Mouse (Mus musculus): ENCODE results near the gene Zfp638. TPM values are rescaled to one million over a fixed set of nuclear protein-coding genes. Genes with fewer than 3 reads are reported as not detected.
"Not testable (repeated sequence)": the region's sequence is repeated elsewhere in the genome, so short reads cannot be mapped to it uniquely, and the experiment has no call there.

Gene Zfp638
- polyA plus RNA-seq, 1 experiment from 2014 or later = 51.8 TPM

DNA sequence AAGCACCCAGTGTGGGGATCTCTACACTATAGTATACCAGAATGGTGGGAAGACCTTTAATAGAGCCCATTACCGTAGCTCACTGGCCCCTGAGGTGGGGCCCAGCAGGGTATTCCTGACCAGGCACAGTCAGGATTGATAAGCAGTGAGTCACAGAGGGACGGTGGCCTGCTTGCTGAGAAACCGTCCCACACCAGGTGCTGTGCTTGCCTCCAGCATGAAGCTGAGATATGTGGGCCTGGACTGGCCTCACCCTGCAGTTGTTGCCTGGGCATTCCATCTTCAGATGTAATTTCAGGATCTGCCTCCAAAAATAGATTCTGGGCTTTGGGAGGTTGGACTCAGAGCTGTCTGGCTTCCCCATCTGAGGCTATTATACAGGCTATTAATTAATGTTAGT is 155.1 kb downstream of the Zfp638 start:
- WGBS = 23% methylated on average over 3 of the region's 3 CpGs
- Histone ChIP-seq H3K4me3 (0 out of 2 replicates have a peak overlapping the region, but pooled peaks have one; percentile 0), H3K9me3 (no peaks in the 10 kb centered on the region), H3K4me1 (peaks cover 48% of the 10 kb centered on the region), H3K27me3 (ENCODE audit: insufficient read depth, poor library complexity, severe bottlenecking) (peaks cover 7% of the 10 kb centered on the region; the same call in 1 of the 2 replicates), H3K36me3 (peaks cover 21% of the 10 kb centered on the region; the same call in 1 of the 2 replicates), H3K27ac (no peak overlapping the region)
- DNase-seq (ENCODE audit: low spot score) = no peak

GRCm38 (mm10) chr6:84025636-84026035 is 158.7 kb downstream of the Zfp638 start:
- Histone ChIP-seq H3K9me3 (no peaks in the 10 kb centered on the region), H3K4me3 (no peak overlapping the region), H3K27ac (no peak overlapping the region), H3K36me3 (peaks cover 22% of the 10 kb centered on the region; the same call in 1 of the 2 replicates), H3K4me1 (peaks cover 33% of the 10 kb centered on the region), H3K27me3 (ENCODE audit: insufficient read depth, poor library complexity, severe bottlenecking) (no peaks in the 10 kb centered on the region)
- 89% methylated on average over 3 of the region's 3 CpGs for WGBS
- DNase-seq (ENCODE audit: low spot score) = no peak

GRCm38 (mm10) chr6:84028791-84029190 is 161.9 kb downstream of the Zfp638 start:
- DNase-seq (ENCODE audit: low spot score) = no peak

DNA sequence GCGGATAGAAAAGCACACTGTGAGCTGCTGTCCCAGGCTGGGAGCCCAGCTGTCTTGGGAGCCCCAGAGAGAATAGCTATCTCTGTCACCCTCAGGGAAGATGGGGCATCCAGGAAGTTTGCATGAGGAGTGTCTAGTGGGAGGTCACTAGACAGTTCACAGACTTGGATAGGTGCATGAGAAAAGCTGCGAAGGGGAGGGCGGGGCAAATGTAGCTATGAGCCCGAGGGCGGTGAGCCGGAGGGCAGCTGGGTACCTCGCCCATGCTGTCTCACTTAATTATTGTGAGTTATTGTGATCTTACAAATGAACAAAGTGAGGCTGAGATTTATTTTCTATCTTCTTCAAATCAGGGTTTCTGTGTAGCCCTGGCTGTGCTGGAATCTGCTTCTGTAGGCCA is 162.9 kb downstream of the Zfp638 start:
- Histone ChIP-seq H3K9me3 (no peaks in the 10 kb centered on the region), H3K4me1 (peaks cover 9% of the 10 kb centered on the region), H3K27me3 (ENCODE audit: insufficient read depth, poor library complexity, severe bottlenecking) (no peaks in the 10 kb centered on the region), H3K4me3 (no peak overlapping the region), H3K27ac (no peak overlapping the region), H3K36me3 (peaks cover 24% of the 10 kb centered on the region; the same call in 1 of the 2 replicates)
- DNase-seq (ENCODE audit: low spot score) = no peak
- WGBS = 87% methylated on average over 7 of the region's 7 CpGs

More at GRCm38 (mm10) chr6:84028791-84029190, 161.9 kb downstream of the Zfp638 start:
- peaks cover 9% of the 10 kb centered on the region for H3K4me1 ChIP-seq
- no peaks in the 10 kb centered on the region for H3K9me3 ChIP-seq
- H3K4me3 ChIP-seq = no peak overlapping the region
- no peak overlapping the region for H3K27ac ChIP-seq
- no peaks in the 10 kb centered on the region for H3K27me3 ChIP-seq (ENCODE audit: insufficient read depth, poor library complexity, severe bottlenecking)
- peaks cover 24% of the 10 kb centered on the region; the same call in 1 of the 2 replicates for H3K36me3 ChIP-seq

- WGBS = 69% methylated on average over 5 of the region's 5 CpGs
Observed at GRCm38 (mm10) chr6:84032516-84032915, 165.6 kb downstream of the Zfp638 start.

More at GRCm38 (mm10) chr6:84032516-84032915, 165.6 kb downstream of the Zfp638 start:
- not testable (repeated sequence) for H3K9me3 ChIP-seq; DNase-seq (ENCODE audit: low spot score); H3K27me3 ChIP-seq (ENCODE audit: insufficient read depth, poor library complexity, severe bottlenecking); H3K4me1 ChIP-seq; H3K36me3 ChIP-seq; H3K4me3 ChIP-seq; H3K27ac ChIP-seq

Other genes starting within 250 kb of the Zfp638 start
- not detected in 2 replicates for gene Clec4f, start 210.9 kb upstream of the Zfp638 start, polyA plus RNA-seq (2016; fragmentation: Nextera tagmentation; extraction: Ambion mirVana)
- not detected in 2 replicates for gene Cd207, start 189.3 kb upstream of the Zfp638 start, polyA plus RNA-seq (2016; fragmentation: Nextera tagmentation; extraction: Ambion mirVana)
- not detected in 2 replicates for gene Vax2, start 155.8 kb upstream of the Zfp638 start, polyA plus RNA-seq (2016; fragmentation: Nextera tagmentation; extraction: Ambion mirVana)
- not detected in 2 replicates for gene Atp6v1b1, start 124.1 kb upstream of the Zfp638 start, polyA plus RNA-seq (2016; fragmentation: Nextera tagmentation; extraction: Ambion mirVana)
- gene Ankrd53, start 104.5 kb upstream of the Zfp638 start, polyA plus RNA-seq (2016; fragmentation: Nextera tagmentation; extraction: Ambion mirVana) = 0.09 and 0.10 TPM in 2 replicates
- gene Tex261, start 91.3 kb upstream of the Zfp638 start, polyA plus RNA-seq (2016; fragmentation: Nextera tagmentation; extraction: Ambion mirVana) = 82.4 and 88.7 TPM in 2 replicates
- gene Nagk, start 72.1 kb upstream of the Zfp638 start, polyA plus RNA-seq (2016; fragmentation: Nextera tagmentation; extraction: Ambion mirVana) = 44.1 and 49.4 TPM in 2 replicates
- gene Paip2b, start 35.4 kb upstream of the Zfp638 start, polyA plus RNA-seq (2016; fragmentation: Nextera tagmentation; extraction: Ambion mirVana) = 13.9 and 20.3 TPM in 2 replicates
- 13.7 and 18.0 TPM in 2 replicates for gene Dysf, start 141.5 kb downstream of the Zfp638 start, polyA plus RNA-seq (2016; fragmentation: Nextera tagmentation; extraction: Ambion mirVana)